Mouse (Mus musculus): Measurements from ENCODE around the gene Exoc6b. TPM values are rescaled to one million over a fixed set of nuclear protein-coding genes. Genes with fewer than 3 reads are reported as not detected.
"Not testable (repeated sequence)": the region's sequence is repeated elsewhere in the genome, so short reads cannot be mapped to it uniquely, and the experiment has no call there.

Exoc6b gene
- 8.1 and 8.7 TPM in 2 replicates for total RNA-seq (2014; fragmentation: Nextera tagmentation)
- total RNA-seq (2017) = 4.9 and 6.9 TPM in 2 replicates
- polyA plus RNA-seq (2012) = 0.76 and 1.1 TPM in 2 replicates

DNA sequence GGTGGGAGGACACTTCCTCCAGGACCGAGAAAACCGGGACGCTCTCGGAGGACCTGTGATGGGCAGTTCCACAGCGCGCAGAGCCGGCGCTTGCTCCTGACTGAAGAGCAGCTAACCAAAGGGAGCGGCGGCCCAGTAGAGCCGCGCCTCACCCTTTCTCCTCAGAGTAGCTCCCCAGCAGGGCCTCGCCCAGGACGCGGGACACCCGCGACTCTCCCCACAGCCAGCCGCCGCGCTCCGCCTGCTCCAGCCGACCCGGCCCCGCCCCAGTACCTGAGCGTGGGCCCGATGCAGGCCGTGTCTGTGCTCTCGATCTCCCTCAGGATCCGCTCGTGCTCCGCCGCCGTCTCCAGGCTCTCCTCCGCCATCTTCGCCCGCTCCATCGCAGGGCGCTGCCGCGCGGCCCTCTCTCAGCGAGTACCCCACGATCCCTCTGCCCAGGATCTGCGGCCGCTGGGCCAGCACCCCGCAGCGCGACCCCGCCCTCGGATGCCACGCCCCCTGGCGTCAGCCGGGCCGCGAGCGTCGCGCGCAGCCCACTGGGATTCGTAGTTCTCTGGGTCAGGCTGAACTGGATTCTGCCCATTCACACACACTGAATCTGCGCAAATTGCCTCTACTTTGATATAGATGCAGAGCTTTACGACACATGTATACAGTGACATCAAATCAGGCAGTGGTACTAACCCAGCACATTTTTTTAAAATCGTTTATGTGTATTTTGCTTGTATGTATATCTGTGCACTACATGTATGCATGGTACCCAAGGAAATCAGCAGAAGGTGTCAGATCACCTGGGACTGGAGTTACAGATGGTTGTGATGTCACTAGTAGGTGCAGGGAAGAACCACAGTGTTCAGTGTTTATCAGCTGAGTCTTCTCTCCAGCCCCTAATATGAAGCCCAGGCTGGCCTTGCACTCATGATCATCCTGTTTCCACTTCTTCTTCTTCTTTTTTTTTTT lies at the start of gene Exoc6b:
TSS of gene Exoc6b (minus strand) at position 491 of the 963 bp plus-strand sequence.
- Histone ChIP-seq H3K27me3 (ENCODE audit: insufficient read depth, low read length) (peaks cover 21% of the 10 kb centered on the region), H3K36me3 (replicated peaks) (no peaks in the 10 kb centered on the region), H3K9me3 (replicated peaks) (no peaks in the 10 kb centered on the region), H3K4me3 (ENCODE audit: low read depth, low read length) (peak within 1 kb of the TSS; percentile 88), H3K4me1 (ENCODE audit: insufficient read depth, low read depth, low read length) (peaks cover 16% of the 10 kb centered on the region)
- ATAC-seq (ENCODE audit: extremely low read depth, insufficient number of reproducible peaks, low FRiP score, poor library complexity, severe bottlenecking) (peak; percentile 74), DNase-seq (ENCODE audit: low spot score) (peak; percentile 70)
- TF ChIP-seq POLR2AphosphoS5 (IDR thresholded peaks at IDR 0.05; ENCODE audit: insufficient replicate concordance, low read depth, low read length) (no peak), CTCF (IDR thresholded peaks at IDR 0.05; ENCODE audit: low read depth, low read length) (no peak), GATA1 (IDR thresholded peaks at IDR 0.05; ENCODE audit: borderline replicate concordance, low read length) (no peak), GATA2 (IDR thresholded peaks at IDR 0.05; ENCODE audit: borderline replicate concordance, low read depth, low read length) (no peak), TAL1 (conservative IDR thresholded peaks at IDR 0.05; ENCODE audit: low read depth, low read length) (no peak)

DNA sequence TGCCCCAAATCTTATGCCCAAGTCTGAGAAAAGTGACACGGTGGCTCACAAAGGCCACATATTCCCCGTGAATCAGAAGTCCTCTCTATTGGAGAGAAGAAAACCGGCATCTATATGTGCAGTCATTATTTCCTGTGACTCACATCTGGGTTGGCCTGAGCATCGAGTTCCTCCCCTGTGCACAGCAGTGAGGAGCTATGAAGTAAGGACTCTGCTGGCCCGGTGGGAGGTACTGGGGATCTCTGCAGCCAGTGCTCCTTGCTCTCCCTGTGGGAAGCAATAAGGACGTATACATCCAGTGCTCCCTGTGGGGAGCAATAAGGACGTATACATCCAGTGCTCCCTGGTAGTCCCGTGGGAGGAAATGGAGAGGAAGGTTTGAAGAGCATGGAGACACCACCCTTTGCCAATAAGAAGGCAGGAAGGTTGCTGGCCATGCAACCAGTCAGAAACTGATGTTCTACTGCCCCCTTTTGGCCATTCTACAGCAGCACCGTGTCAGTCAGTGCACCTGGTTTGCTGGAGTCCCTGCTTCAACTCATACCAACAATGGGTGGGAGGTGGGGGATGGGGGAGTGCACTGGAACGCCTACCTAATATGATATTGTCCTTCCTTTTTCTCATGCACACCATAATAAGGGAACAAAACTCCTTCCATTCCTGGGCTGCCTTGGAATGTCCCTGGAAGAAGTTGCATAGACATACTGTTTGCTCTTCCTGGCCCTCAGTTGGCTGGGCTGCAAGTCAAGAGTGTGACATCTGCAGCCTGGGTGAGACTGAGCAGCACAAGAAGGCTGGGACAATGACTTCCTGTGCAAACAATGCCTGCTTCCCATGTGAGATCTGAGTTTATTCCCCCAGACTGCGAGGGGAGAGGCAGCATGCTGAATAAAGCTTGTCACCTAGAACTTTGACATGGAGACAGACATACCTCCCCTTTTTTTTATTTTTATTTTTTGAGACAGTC lies 48.5 kb upstream of the Exoc6b start:
- not testable (repeated sequence) for H3K9me3 ChIP-seq (replicated peaks); H3K27me3 ChIP-seq (ENCODE audit: insufficient read depth, low read length); DNase-seq (ENCODE audit: low spot score); H3K36me3 ChIP-seq (replicated peaks); H3K4me1 ChIP-seq (ENCODE audit: insufficient read depth, low read depth, low read length); ATAC-seq (ENCODE audit: extremely low read depth, insufficient number of reproducible peaks, low FRiP score, poor library complexity, severe bottlenecking); H3K4me3 ChIP-seq (ENCODE audit: low read depth, low read length)
- peak; percentile 26; the same call in 1 of the 2 replicates for TF ChIP-seq CTCF (IDR thresholded peaks at IDR 0.05; ENCODE audit: low read depth, low read length)

DNA sequence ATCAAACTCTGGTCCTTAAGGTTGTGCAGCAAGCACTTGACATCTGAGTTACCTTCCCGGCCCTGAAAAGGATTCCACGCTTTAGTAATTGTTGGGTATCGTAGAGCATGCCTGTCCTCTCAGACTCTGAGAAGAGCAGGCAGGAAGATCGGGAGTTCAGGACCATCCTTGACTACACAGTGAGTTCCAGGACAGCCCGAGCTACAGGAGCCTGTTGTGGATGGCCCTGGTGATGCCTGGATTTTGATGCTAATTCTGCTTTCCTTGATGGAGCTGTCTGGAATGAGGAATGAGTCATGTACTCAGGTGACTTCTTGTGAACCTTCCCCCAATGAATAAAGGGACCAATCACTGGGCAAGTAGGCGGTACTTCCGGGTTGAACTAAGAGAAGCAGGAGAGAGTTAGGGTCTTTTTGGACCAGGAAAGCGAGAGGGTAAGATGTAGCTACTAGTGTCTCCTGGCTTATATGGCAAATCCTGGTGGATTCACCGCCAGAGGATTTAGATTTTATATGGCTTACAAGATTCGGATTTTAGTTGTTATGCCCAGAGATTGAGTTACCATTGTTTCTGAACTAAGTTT lies 35.8 kb upstream of the Exoc6b start:
- TF ChIP-seq GATA2 (IDR thresholded peaks at IDR 0.05; ENCODE audit: borderline replicate concordance, low read depth, low read length) (no peak), TAL1 (conservative IDR thresholded peaks at IDR 0.05; ENCODE audit: low read depth, low read length) (no peak), GATA1 (IDR thresholded peaks at IDR 0.05; ENCODE audit: borderline replicate concordance, low read length) (no peak), POLR2AphosphoS5 (IDR thresholded peaks at IDR 0.05; ENCODE audit: insufficient replicate concordance, low read depth, low read length) (no peak), CTCF (IDR thresholded peaks at IDR 0.05; ENCODE audit: low read depth, low read length) (no peak)
- DNase-seq (ENCODE audit: low spot score) (no peak), ATAC-seq (ENCODE audit: extremely low read depth, insufficient number of reproducible peaks, low FRiP score, poor library complexity, severe bottlenecking) (no peak)
- no peak overlapping the region for H3K4me3 ChIP-seq (ENCODE audit: low read depth, low read length)
- H3K36me3 ChIP-seq (replicated peaks) = no peaks in the 10 kb centered on the region
- H3K4me1 ChIP-seq (ENCODE audit: insufficient read depth, low read depth, low read length) = no peaks in the 10 kb centered on the region
- peaks cover 8% of the 10 kb centered on the region; the same call in 1 of the 2 replicates for H3K27me3 ChIP-seq (ENCODE audit: insufficient read depth, low read length)
- no peaks in the 10 kb centered on the region for H3K9me3 ChIP-seq (replicated peaks)

DNA sequence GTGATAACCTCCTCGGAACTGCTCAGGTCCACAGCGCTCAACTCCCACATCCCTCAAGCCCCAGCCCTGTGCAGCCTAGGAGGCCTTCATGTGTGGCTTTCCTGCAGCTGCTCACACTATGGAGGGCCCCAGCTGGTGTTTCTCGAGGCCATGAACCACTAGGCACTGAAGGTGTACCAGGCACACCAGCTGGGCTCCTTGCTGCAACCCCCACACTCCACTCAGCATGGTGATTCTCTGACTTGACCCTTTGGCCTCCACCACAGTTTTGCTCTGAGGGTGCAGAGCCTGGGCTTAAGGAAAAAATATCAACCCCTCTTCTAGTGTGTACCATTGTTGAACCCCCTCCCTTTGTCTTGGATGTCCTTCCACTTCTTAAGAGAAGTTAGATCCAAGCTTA lies 34.0 kb upstream of the Exoc6b start:
- H3K9me3 ChIP-seq (replicated peaks) = no peaks in the 10 kb centered on the region
- DNase-seq (ENCODE audit: low spot score) (no peak), ATAC-seq (ENCODE audit: extremely low read depth, insufficient number of reproducible peaks, low FRiP score, poor library complexity, severe bottlenecking) (no peak)
- H3K4me3 ChIP-seq (ENCODE audit: low read depth, low read length) = no peak overlapping the region
- no peaks in the 10 kb centered on the region for H3K36me3 ChIP-seq (replicated peaks)
- TF ChIP-seq CTCF (IDR thresholded peaks at IDR 0.05; ENCODE audit: low read depth, low read length) = no peak
- TF ChIP-seq TAL1 (conservative IDR thresholded peaks at IDR 0.05; ENCODE audit: low read depth, low read length) = no peak
- TF ChIP-seq GATA2 (IDR thresholded peaks at IDR 0.05; ENCODE audit: borderline replicate concordance, low read depth, low read length) = no peak
- TF ChIP-seq POLR2AphosphoS5 (IDR thresholded peaks at IDR 0.05; ENCODE audit: insufficient replicate concordance, low read depth, low read length) = no peak
- TF ChIP-seq GATA1 (IDR thresholded peaks at IDR 0.05; ENCODE audit: borderline replicate concordance, low read length) = no peak
- H3K4me1 ChIP-seq (ENCODE audit: insufficient read depth, low read depth, low read length) = no peaks in the 10 kb centered on the region
- peaks cover 6% of the 10 kb centered on the region; the same call in 1 of the 2 replicates for H3K27me3 ChIP-seq (ENCODE audit: insufficient read depth, low read length)

DNA sequence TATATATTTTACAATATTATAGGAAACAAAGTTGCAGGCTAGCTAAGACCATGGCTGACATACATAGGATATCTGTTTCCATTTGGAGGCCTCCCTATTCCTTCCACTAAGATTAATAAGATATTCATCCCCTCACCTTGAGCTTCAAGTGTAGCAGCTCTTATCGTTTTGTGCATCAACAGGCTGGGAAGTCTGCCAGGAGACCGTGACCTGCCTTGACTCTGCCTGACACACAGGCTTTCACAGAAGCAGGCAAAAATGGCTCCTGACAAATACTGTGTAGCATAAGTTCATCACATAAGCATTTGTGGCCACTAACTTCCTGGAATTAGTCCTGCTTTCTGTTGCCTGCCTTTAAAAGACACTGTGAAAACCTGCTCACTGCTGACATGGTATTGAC lies 27.1 kb upstream of the Exoc6b start:
- peaks cover 9% of the 10 kb centered on the region; the same call in 1 of the 2 replicates for H3K27me3 ChIP-seq (ENCODE audit: insufficient read depth, low read length)
- H3K4me3 ChIP-seq (ENCODE audit: low read depth, low read length) = no peak overlapping the region
- no peaks in the 10 kb centered on the region for H3K9me3 ChIP-seq (replicated peaks)
- ATAC-seq (ENCODE audit: extremely low read depth, insufficient number of reproducible peaks, low FRiP score, poor library complexity, severe bottlenecking) (no peak), DNase-seq (ENCODE audit: low spot score) (no peak)
- TF ChIP-seq CTCF (IDR thresholded peaks at IDR 0.05; ENCODE audit: low read depth, low read length) = no peak
- TF ChIP-seq GATA2 (IDR thresholded peaks at IDR 0.05; ENCODE audit: borderline replicate concordance, low read depth, low read length) = no peak
- TF ChIP-seq TAL1 (conservative IDR thresholded peaks at IDR 0.05; ENCODE audit: low read depth, low read length) = no peak
- no peak for TF ChIP-seq POLR2AphosphoS5 (IDR thresholded peaks at IDR 0.05; ENCODE audit: insufficient replicate concordance, low read depth, low read length)
- TF ChIP-seq GATA1 (IDR thresholded peaks at IDR 0.05; ENCODE audit: borderline replicate concordance, low read length) = no peak
- no peaks in the 10 kb centered on the region for H3K36me3 ChIP-seq (replicated peaks)
- H3K4me1 ChIP-seq (ENCODE audit: insufficient read depth, low read depth, low read length) = no peaks in the 10 kb centered on the region

Measured in G1E (cell line).